Mouse (Mus musculus) kidney, embryonic 15.5 days (tissue): Measurements from ENCODE around the gene Zfp217. TPM values are rescaled to one million over a fixed set of nuclear protein-coding genes. Genes with fewer than 3 reads are reported as not detected.

Experiments
- ATAC-seq: fragments of 200-750 bp; cut with Nextera tagmentation; replicated peaks from 2 replicates; pipeline ENCODE4 v1.8.0; 2017; ENCODE audit warnings: moderate TSS enrichment; ENCODE audit not compliant: low FRiP score
- H3K27ac ChIP-seq: fragments of 300-500 bp; sonication (generic); 2 replicates; pipeline ENCODE4 v1.5.1; 2015; ENCODE audit warnings: mild to moderate bottlenecking, inconsistent platforms
- H3K27me3 ChIP-seq: fragments of 300-500 bp; sonication (generic); 2 replicates; pipeline ENCODE4 v1.6.1; 2015; ENCODE audit warnings: inconsistent platforms
- H3K36me3 ChIP-seq: fragments of 300-500 bp; sonication (generic); 2 replicates; pipeline ENCODE4 v1.6.1; 2015; ENCODE audit warnings: inconsistent platforms
- H3K4me1 ChIP-seq: fragments of 300-500 bp; sonication (generic); 2 replicates; pipeline ENCODE4 v1.6.1; 2015; ENCODE audit warnings: inconsistent platforms
- H3K4me2 ChIP-seq: fragments of 300-500 bp; sonication (generic); 2 replicates; pipeline ENCODE4 v1.6.1; 2015; ENCODE audit warnings: moderate library complexity, mild to moderate bottlenecking, inconsistent platforms
- H3K4me3 ChIP-seq: fragments of 300-500 bp; sonication (generic); replicated peaks from 2 replicates; pipeline ENCODE4 v1.5.1; 2015; ENCODE audit warnings: mild to moderate bottlenecking, inconsistent platforms
- H3K9ac ChIP-seq: fragments of 300-500 bp; sonication (generic); 2 replicates; pipeline ENCODE4 v1.6.1; 2015; ENCODE audit warnings: mild to moderate bottlenecking, inconsistent platforms
- H3K9me3 ChIP-seq: fragments of 300-500 bp; sonication (generic); replicated peaks from 2 replicates; pipeline ENCODE4 v1.6.1; 2016; ENCODE audit warnings: inconsistent platforms
- WGBS: fragments of 180-500 bp; shearing (Covaris S2); methylation state at CpG from one replicate; pipeline ENCODE4 v1.1.7; 2015; ENCODE audit warnings: mixed read lengths; 5-methylcytosine and 5-hydroxymethylcytosine counted together
- polyA plus RNA-seq: library from polyadenylated mRNA; unstranded; fragments of >200 nt; fragmentation: Nextera tagmentation; extraction: Ambion mirVana; gene quantifications from 2 replicates; pipeline ENCODE4 v1.2.1, GENCODE M21; 2015

The Zfp217 gene
- polyA plus RNA-seq, 1 experiment from 2014 or later: 5.0 TPM

GRCm38 (mm10) chr2:170109528-170109927 is 38.4 kb downstream of the Zfp217 start:
- ATAC-seq: no peak
- Histone ChIP-seq H3K4me2 (no peak overlapping the region), H3K9me3 (no peaks in the 10 kb centered on the region), H3K27me3 (no peaks in the 10 kb centered on the region), H3K36me3 (peaks cover 88% of the 10 kb centered on the region), H3K4me1 (no peaks in the 10 kb centered on the region), H3K27ac (0 out of 2 replicates have a peak overlapping the region, but pooled peaks have one; percentile 18), H3K9ac (no peak overlapping the region), H3K4me3 (no peak overlapping the region)
- WGBS: 60% methylated on average over 5 of the region's 5 CpGs

DNA sequence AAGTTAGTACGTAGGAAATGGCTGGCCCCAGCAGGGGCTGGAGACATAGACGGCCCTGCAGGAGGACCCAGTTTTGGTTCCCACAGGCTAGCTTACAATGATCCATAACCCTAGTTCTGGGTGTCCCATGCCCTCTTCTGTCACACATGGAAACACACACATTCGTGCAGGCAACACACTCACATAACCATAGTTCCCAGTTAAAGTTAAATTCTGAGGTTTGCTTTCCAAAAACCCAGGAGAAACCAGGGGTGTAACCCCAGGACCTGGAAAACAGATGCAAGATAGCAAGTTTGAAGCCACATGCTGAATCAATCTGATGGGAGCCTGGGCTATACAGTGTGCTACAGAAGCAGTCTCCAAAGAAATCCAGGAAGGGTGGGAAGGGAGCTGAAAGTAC is 40.1 kb downstream of the Zfp217 start:
- 84% methylated on average over 3 of the region's 3 CpGs for WGBS
- Histone ChIP-seq H3K4me1 (no peaks in the 10 kb centered on the region), H3K27ac (no peak overlapping the region), H3K36me3 (peaks cover 71% of the 10 kb centered on the region), H3K9ac (no peak overlapping the region), H3K9me3 (no peaks in the 10 kb centered on the region), H3K4me2 (no peak overlapping the region), H3K27me3 (no peaks in the 10 kb centered on the region), H3K4me3 (no peak overlapping the region)
- ATAC-seq: no peak

DNA sequence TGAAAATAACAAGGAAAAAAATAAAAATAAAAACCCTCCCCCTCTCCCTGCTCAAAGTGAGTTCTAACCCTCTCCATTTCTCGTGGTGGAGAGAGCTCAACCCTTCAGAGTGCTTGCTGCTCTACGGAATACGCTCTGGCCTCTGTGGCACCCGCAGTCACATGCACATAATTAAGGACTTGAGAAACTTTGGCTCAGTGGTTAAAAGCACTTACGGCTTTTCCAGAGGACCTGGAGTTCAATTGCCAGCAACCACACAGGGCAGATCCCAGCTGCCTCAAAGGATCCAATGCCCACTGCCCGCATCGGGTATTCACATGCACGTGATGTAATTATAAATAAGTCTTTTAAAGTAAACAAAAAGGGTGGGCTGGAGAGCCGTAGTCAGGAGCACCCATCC is 41.9 kb downstream of the Zfp217 start:
- Histone ChIP-seq H3K27me3 (no peaks in the 10 kb centered on the region), H3K4me1 (peaks cover 4% of the 10 kb centered on the region; the same call in 1 of the 2 replicates), H3K4me2 (no peak overlapping the region), H3K9ac (no peak overlapping the region), H3K4me3 (no peak overlapping the region), H3K27ac (no peak overlapping the region), H3K36me3 (peaks cover 53% of the 10 kb centered on the region), H3K9me3 (no peaks in the 10 kb centered on the region)
- WGBS: 79% methylated on average over 9 of the region's 9 CpGs
- no peak for ATAC-seq

DNA sequence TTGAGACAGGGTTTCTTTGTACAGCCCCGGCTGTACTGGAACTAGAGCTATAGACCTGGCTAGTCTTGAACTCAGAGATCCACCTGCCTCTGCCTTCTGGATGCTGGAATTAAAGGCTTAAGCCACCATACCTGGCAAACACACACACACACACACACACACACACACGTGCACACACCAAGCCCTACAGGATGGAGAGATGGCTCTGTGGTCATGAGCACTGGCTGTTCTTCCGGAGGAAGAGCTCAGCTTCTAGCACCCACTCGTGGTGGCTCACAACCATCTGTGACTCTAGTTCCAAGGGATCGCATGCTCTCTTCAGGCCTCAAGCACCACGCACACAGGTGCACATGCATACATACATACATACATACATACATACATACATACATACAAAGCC is 43.5 kb downstream of the Zfp217 start:
- H3K27me3 ChIP-seq: no peaks in the 10 kb centered on the region
- peaks cover 4% of the 10 kb centered on the region; the same call in 1 of the 2 replicates for H3K4me1 ChIP-seq
- peaks cover 37% of the 10 kb centered on the region for H3K36me3 ChIP-seq
- H3K9ac ChIP-seq: no peak overlapping the region
- no peak overlapping the region for H3K27ac ChIP-seq
- no peaks in the 10 kb centered on the region for H3K9me3 ChIP-seq
- no peak overlapping the region for H3K4me2 ChIP-seq
- 90% methylated on average over 6 of the region's 6 CpGs for WGBS
- no peak overlapping the region for H3K4me3 ChIP-seq
- ATAC-seq: no peak

DNA sequence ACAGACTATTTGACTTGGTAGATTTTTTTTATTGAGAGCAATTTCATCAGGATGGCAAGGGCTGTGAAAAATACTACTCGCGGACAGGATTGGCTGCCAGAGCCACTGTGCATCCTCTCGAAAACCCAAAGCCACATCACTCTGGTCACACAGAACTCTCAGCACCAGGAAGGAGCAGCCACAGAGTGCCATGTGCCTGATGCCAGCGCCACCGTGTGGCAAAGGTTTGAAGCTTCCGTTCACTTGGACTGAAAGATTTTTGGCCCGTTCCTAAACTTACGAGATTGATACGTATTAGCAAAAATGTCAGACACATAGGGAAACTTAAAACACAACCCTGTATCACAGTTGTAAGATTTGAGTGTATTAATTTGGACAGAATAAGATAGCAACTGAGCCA is 44.1 kb downstream of the Zfp217 start:
- Histone ChIP-seq H3K9ac (no peak overlapping the region), H3K36me3 (peaks cover 32% of the 10 kb centered on the region), H3K4me3 (no peak overlapping the region), H3K27ac (no peak overlapping the region), H3K9me3 (no peaks in the 10 kb centered on the region), H3K4me1 (peaks cover 4% of the 10 kb centered on the region; the same call in 1 of the 2 replicates), H3K4me2 (no peak overlapping the region), H3K27me3 (no peaks in the 10 kb centered on the region)
- no peak for ATAC-seq
- 56% methylated on average over 9 of the region's 9 CpGs for WGBS

DNA sequence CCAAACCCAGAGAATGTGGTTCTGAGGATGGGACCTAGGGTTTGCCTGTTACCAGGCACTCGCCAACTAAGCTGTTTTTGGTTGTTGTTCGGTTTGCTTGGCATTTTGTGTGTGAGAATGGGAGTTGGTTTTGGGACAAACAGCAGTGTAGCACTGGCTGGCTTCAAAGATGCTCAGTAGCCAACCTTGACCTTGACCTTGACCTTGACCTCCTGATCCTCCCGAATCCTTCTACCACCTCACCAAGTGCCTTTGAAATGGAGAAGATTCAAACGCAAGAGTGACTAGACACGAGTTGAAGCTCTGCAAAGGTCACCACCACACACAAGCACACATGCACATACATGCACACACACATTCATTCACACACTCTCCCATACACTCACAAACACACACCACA is 44.6 kb downstream of the Zfp217 start:
- H3K27me3 ChIP-seq: no peaks in the 10 kb centered on the region
- ATAC-seq: no peak
- H3K4me3 ChIP-seq: no peak overlapping the region
- 76% methylated on average over 5 of the region's 5 CpGs for WGBS
- H3K4me2 ChIP-seq: no peak overlapping the region
- H3K4me1 ChIP-seq: peaks cover 4% of the 10 kb centered on the region; the same call in 1 of the 2 replicates
- H3K9ac ChIP-seq: no peak overlapping the region
- peaks cover 28% of the 10 kb centered on the region for H3K36me3 ChIP-seq
- H3K9me3 ChIP-seq: no peaks in the 10 kb centered on the region
- no peak overlapping the region for H3K27ac ChIP-seq

GRCm38 (mm10) chr2:170101932-170102331 is 46.0 kb downstream of the Zfp217 start:
- 77% methylated on average over 7 of the region's 7 CpGs for WGBS
- no peak for ATAC-seq

DNA sequence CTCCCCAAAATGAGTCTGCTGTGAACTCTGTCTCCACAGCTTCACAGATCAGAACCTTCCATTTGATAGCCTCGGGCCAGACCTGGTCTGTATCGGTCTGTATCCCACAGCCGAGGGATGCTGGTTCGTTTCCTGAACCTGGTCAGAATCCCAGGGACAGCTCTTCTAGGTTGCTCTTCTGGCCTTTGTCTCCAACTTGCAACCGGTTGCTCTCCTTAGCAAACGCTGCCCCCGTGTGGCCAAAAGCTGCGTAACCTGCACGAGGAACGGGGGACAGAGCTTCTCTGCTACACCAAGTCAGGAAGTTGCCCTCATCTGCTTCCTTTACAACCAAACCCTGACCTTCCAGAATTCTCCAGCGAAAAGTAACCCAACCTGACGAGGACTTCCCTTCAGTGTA is 46.8 kb downstream of the Zfp217 start:
- Histone ChIP-seq H3K27ac (no peak overlapping the region), H3K4me1 (peaks cover 10% of the 10 kb centered on the region; the same call in 1 of the 2 replicates), H3K4me2 (0 out of 2 replicates have a peak overlapping the region, but pooled peaks have one; percentile 14), H3K4me3 (no peak overlapping the region), H3K9me3 (no peaks in the 10 kb centered on the region), H3K27me3 (no peaks in the 10 kb centered on the region), H3K9ac (no peak overlapping the region), H3K36me3 (peaks cover 6% of the 10 kb centered on the region; the same call in 1 of the 2 replicates)
- 3% methylated on average over 12 of the region's 12 CpGs for WGBS
- ATAC-seq: no peak

More at GRCm38 (mm10) chr2:170101932-170102331, 46.0 kb downstream of the Zfp217 start:
- no peaks in the 10 kb centered on the region for H3K9me3 ChIP-seq
- no peak overlapping the region for H3K4me3 ChIP-seq
- H3K9ac ChIP-seq: no peak overlapping the region
- H3K36me3 ChIP-seq: peaks cover 14% of the 10 kb centered on the region
- peaks cover 4% of the 10 kb centered on the region; the same call in 1 of the 2 replicates for H3K4me1 ChIP-seq
- no peak overlapping the region for H3K27ac ChIP-seq
- H3K4me2 ChIP-seq: no peak overlapping the region
- H3K27me3 ChIP-seq: no peaks in the 10 kb centered on the region

DNA sequence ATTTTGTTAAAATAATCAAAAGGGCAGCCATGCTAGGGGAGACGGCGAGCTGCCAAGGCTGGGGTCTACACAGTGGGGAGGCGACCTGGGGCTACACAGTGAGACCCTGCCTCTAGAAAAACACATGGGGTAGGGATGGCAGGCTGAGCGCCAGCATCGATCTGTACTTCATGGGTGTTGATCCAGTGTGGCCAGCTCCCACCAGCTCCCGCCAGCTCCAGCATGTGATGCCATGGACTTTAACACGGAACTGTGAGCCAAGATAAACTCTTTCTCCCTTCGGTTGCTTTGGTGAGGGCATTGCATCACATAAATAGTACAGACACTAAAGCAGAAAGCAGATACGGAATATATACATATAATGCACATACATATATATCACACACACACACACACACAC is 53.0 kb downstream of the Zfp217 start:
- ATAC-seq: no peak
- Histone ChIP-seq H3K9me3 (no peaks in the 10 kb centered on the region), H3K27me3 (no peaks in the 10 kb centered on the region), H3K4me1 (peaks cover 16% of the 10 kb centered on the region; the same call in 1 of the 2 replicates), H3K4me3 (no peak overlapping the region), H3K27ac (no peak overlapping the region), H3K36me3 (no peaks in the 10 kb centered on the region), H3K9ac (no peak overlapping the region), H3K4me2 (no peak overlapping the region)
- WGBS: 90% methylated on average over 9 of the region's 9 CpGs

DNA sequence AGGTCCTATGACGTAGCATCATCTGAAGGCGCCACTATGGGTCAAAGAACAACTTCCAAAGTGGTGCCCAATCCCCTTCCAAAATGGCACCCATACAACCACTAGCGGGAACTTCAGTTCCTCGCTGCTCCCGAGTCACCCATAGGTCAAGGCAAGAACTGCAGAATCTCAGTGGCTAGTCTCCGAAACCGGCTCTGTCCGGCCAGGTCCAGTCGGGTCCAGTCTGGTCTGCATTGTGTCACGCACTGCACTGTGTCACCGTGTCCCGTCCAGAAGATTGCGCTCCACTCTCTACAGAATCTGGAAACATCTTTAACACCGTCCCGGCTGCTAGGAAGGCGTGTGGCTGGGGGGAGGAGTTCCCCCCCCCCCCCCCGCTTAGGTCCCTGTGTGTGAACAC is 53.7 kb downstream of the Zfp217 start:
- no peak for ATAC-seq
- no peaks in the 10 kb centered on the region for H3K9me3 ChIP-seq
- H3K9ac ChIP-seq: no peak overlapping the region
- no peaks in the 10 kb centered on the region for H3K27me3 ChIP-seq
- no peak overlapping the region for H3K27ac ChIP-seq
- no peak overlapping the region for H3K4me2 ChIP-seq
- WGBS: 95% methylated on average over 17 of the region's 17 CpGs
- peaks cover 16% of the 10 kb centered on the region; the same call in 1 of the 2 replicates for H3K4me1 ChIP-seq
- no peaks in the 10 kb centered on the region for H3K36me3 ChIP-seq
- H3K4me3 ChIP-seq: no peak overlapping the region

GRCm38 (mm10) chr2:170091563-170092443 is 56.1 kb downstream of the Zfp217 start:
- H3K27ac ChIP-seq: peak overlapping the region; percentile 67
- no peaks in the 10 kb centered on the region for H3K36me3 ChIP-seq
- 47% methylated on average over 10 of the region's 10 CpGs for WGBS
- ATAC-seq: peak; percentile 71
- no peak overlapping the region for H3K4me2 ChIP-seq
- peaks cover 16% of the 10 kb centered on the region; the same call in 1 of the 2 replicates for H3K4me1 ChIP-seq
- H3K4me3 ChIP-seq: no peak overlapping the region
- no peaks in the 10 kb centered on the region for H3K27me3 ChIP-seq
- H3K9me3 ChIP-seq: no peaks in the 10 kb centered on the region
- no peak overlapping the region for H3K9ac ChIP-seq

DNA sequence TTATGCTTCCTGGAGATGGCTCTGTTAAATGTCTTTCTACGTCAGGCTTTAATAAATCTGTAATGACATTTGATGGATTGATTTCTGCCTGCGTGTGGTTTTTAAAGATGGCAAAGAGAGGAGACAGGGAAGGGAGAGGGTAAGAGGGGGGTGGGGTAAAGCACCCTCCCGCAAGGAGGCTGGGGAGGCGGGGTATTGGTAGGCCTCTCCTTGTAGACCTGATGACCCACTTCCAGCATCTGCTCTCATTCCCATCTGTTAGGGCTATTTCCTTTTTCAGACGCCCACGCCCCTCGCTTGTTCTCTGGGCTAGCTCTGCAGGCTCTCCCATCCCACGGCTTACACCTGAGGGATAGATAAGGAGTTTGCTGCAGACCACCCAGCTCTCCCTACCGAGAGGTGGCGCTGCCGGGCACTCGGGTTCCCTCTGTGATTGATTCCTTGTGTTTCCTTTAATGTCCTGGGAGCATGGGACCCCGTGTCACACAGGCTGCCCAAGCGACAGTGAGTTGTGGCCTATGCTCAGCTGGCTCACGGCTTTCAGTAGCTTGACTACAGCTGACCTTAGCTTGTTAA is 69.4 kb downstream of the Zfp217 start:
- WGBS: 43% methylated on average over 15 of the region's 15 CpGs
- Histone ChIP-seq H3K27me3 (no peaks in the 10 kb centered on the region), H3K27ac (no peak overlapping the region), H3K4me2 (no peak overlapping the region), H3K9ac (no peak overlapping the region), H3K4me3 (no peak overlapping the region), H3K4me1 (peaks cover 23% of the 10 kb centered on the region), H3K9me3 (no peaks in the 10 kb centered on the region), H3K36me3 (no peaks in the 10 kb centered on the region)
- ATAC-seq: no peak
